Mouse (Mus musculus): ENCODE results near the gene Tmem59.

DNA sequence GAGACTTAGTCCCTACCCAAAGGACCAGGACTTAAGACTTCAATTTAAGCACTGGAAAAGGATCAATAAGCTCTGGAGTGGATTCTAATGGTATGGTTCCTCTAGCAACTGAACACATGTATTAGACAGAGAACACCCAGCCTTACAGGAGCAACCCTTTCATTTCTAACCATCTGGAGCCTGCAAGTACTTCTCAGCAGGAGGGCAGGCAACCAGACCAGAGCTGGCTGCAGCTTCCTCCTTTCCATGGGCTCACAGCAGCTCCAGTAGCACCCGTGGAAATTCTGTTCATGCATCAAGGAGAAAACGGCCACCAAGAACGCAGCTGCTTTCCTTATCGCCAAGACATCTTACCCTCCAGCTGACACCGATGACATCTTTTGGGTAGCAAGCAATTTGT, 42.5 kb upstream of the Tmem59 start:
- TF ChIP-seq POLR2A (IDR thresholded peaks at IDR 0.05; ENCODE audit: low read depth, low read length) (no peak), CTCF (IDR thresholded peaks at IDR 0.05; ENCODE audit: borderline replicate concordance, insufficient read depth, low read length) (no peak)

Data from embryonic fibroblast, embryonic 13.5 days (primary cell).